Mouse (Mus musculus) limb, embryonic 11.5 days (tissue): ENCODE measurements around the gene Bbc3. TPM values are rescaled to one million over a fixed set of nuclear protein-coding genes. Genes with fewer than 3 reads are reported as not detected.

Experiments used
- ATAC-seq: fragments of 200-750 bp; cut with Nextera tagmentation; 2 replicates; pipeline ENCODE4 v1.8.0; 2017; ENCODE audit warnings: low read depth; ENCODE audit not compliant: insufficient number of reproducible peaks, low FRiP score, low TSS enrichment
- DNase-seq: peaks from one replicate; pipeline ENCODE4 v3.0.0-alpha.2; 2015; ENCODE audit warnings: low spot score
- H3K27ac ChIP-seq: fragments of 300-500 bp; sonication (generic); replicated peaks from 2 replicates; pipeline ENCODE4 v1.5.1; 2014; ENCODE audit warnings: low read depth, mild to moderate bottlenecking, low read length
- H3K27me3 ChIP-seq: fragments of 300-500 bp; sonication (generic); 2 replicates; pipeline ENCODE4 v1.6.1; 2014; ENCODE audit warnings: mild to moderate bottlenecking, low read length, mixed read lengths; ENCODE audit not compliant: control insufficient read depth, insufficient read depth
- H3K36me3 ChIP-seq: fragments of 300-500 bp; sonication (generic); 2 replicates; pipeline ENCODE4 v1.6.1; 2014; ENCODE audit warnings: mild to moderate bottlenecking, low read length, moderate library complexity, mixed read lengths; ENCODE audit not compliant: control insufficient read depth, insufficient read depth
- H3K4me1 ChIP-seq: fragments of 300-500 bp; sonication (generic); 2 replicates; pipeline ENCODE4 v1.6.1; 2014; ENCODE audit warnings: low read length, mixed read lengths; ENCODE audit not compliant: control insufficient read depth, insufficient read depth
- H3K4me2 ChIP-seq: fragments of 300-500 bp; sonication (generic); 2 replicates; pipeline ENCODE4 v1.6.1; 2014; ENCODE audit warnings: low read depth, mild to moderate bottlenecking, moderate library complexity; ENCODE audit not compliant: severe bottlenecking
- H3K4me3 ChIP-seq: fragments of 300-500 bp; sonication (generic); 2 replicates; pipeline ENCODE4 v1.5.1; 2014; ENCODE audit warnings: low read depth, low read length
- H3K9ac ChIP-seq: fragments of 300-500 bp; sonication (generic); 2 replicates; pipeline ENCODE4 v1.6.1; 2014; ENCODE audit warnings: mild to moderate bottlenecking, low read length
- H3K9me3 ChIP-seq: fragments of 300-500 bp; sonication (generic); 2 replicates; pipeline ENCODE4 v1.6.1; 2016; ENCODE audit warnings: low read length; ENCODE audit not compliant: control insufficient read depth
- WGBS: fragments of 180-500 bp; shearing (Covaris S2); extraction: QIAGEN DNeasy Blood & Tissue Kit; methylation state at CpG from one replicate; pipeline ENCODE4 v1.1.7; 2014; 5-methylcytosine and 5-hydroxymethylcytosine counted together
- polyA plus RNA-seq: library from polyadenylated mRNA; unstranded; fragments of >200 nt; fragmentation: Nextera tagmentation; extraction: Ambion mirVana; gene quantifications from 2 replicates; pipeline ENCODE4 v1.2.1, GENCODE M21; 2014

Gene Bbc3
- polyA plus RNA-seq, 1 experiment from 2014 or later = 6.8 TPM

GRCm38 (mm10) chr7:16366133-16366646, 58.0 kb downstream of the Bbc3 start:
- H3K9ac ChIP-seq = no peak overlapping the region
- H3K4me2 ChIP-seq = no peak overlapping the region
- no peak overlapping the region; the same call in 1 of the 2 replicates for H3K27ac ChIP-seq
- H3K9me3 ChIP-seq = no peaks in the 10 kb centered on the region
- H3K27me3 ChIP-seq = no peaks in the 10 kb centered on the region
- no peaks in the 10 kb centered on the region for H3K4me1 ChIP-seq
- H3K4me3 ChIP-seq = no peak overlapping the region
- ATAC-seq = no peak
- WGBS = 66% methylated on average over 10 of the region's 10 CpGs
- H3K36me3 ChIP-seq = peaks cover 27% of the 10 kb centered on the region; the same call in 1 of the 2 replicates
- no peak for DNase-seq

DNA sequence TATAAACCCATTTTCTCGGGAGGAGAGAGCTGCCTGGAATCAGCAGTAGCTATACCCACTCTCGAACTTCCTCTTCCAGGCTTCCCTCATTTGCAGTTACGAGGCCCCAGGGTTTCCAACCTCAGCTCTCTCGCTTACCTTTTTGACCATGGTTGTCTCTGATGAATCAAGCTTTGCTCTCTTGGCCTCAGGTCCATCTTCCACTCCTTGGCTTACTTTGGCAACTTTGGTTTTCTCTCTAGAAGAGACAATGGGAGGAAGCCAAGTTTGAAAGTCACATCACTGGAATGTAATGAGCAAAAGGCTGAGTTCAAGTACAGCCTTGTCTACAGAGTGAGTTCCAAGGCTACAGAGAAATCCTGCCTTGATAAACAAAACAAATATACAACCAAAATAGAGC, 58.5 kb downstream of the Bbc3 start:
- Histone ChIP-seq H3K9me3 (no peaks in the 10 kb centered on the region), H3K27me3 (no peaks in the 10 kb centered on the region), H3K36me3 (peaks cover 26% of the 10 kb centered on the region; the same call in 1 of the 2 replicates), H3K27ac (no peak overlapping the region), H3K9ac (no peak overlapping the region), H3K4me3 (no peak overlapping the region), H3K4me1 (no peaks in the 10 kb centered on the region), H3K4me2 (no peak overlapping the region)
- DNase-seq = no peak
- 74% methylated on average over 4 of the region's 4 CpGs for WGBS
- no peak for ATAC-seq

Other genes starting within 250 kb of the Bbc3 start
- gene Zfp541, start 246.6 kb upstream of the Bbc3 start, polyA plus RNA-seq = not detected in 2 replicates
- gene Napa, start 209.9 kb upstream of the Bbc3 start, polyA plus RNA-seq = 182 and 203 TPM in 2 replicates
- 22.5 and 23.5 TPM in 2 replicates for gene Kptn, start 188.5 kb upstream of the Bbc3 start, polyA plus RNA-seq
- 0.10 and 0.12 TPM in 2 replicates for gene Slc8a2, start 178.6 kb upstream of the Bbc3 start, polyA plus RNA-seq
- 9.6 TPM in 2 replicates for gene Meis3, start 133.3 kb upstream of the Bbc3 start, polyA plus RNA-seq
- 8.5 and 9.4 TPM in 2 replicates for gene Dhx34, start 86.4 kb upstream of the Bbc3 start, polyA plus RNA-seq
- gene C5ar2, start 64.2 kb upstream of the Bbc3 start, polyA plus RNA-seq = 0.07 TPM in 1 of 2 replicates, not detected in the other
- gene C5ar1, start 48.9 kb upstream of the Bbc3 start, polyA plus RNA-seq = 0.38 and 0.55 TPM in 2 replicates
- gene Inafm1, start 34.8 kb upstream of the Bbc3 start, polyA plus RNA-seq = 7.9 and 9.6 TPM in 2 replicates
- gene Ccdc9, start 21.6 kb upstream of the Bbc3 start, polyA plus RNA-seq = 20.2 and 23.8 TPM in 2 replicates
- 434 and 441 TPM in 2 replicates for gene Sae1, start 79.4 kb downstream of the Bbc3 start, polyA plus RNA-seq
- 18.6 and 20.0 TPM in 2 replicates for gene Zc3h4, start 92.5 kb downstream of the Bbc3 start, polyA plus RNA-seq
- gene Tmem160, start 144.4 kb downstream of the Bbc3 start, polyA plus RNA-seq = 62.0 and 71.4 TPM in 2 replicates
- 0.10 TPM in 1 of 2 replicates, not detected in the other for gene Npas1, start 169.3 kb downstream of the Bbc3 start, polyA plus RNA-seq